Mouse (Mus musculus) ovary, adult 18-20 months (tissue): ENCODE data around the gene A930017K11Rik.

ENCODE experiments used
- DNase-seq: peaks from one replicate; pipeline ENCODE4 v3.0.0; 2022; ENCODE audit warnings: low spot score, mixed read lengths

The A930017K11Rik gene

GRCm38 (mm10) chr17:25958771-25959494 lies 6.6 kb upstream of the A930017K11Rik start:
- DNase-seq = no peak

- DNase-seq = no peak
Observed at GRCm38 (mm10) chr17:25957586-25958051, 5.3 kb upstream of the A930017K11Rik start.

- no peak for DNase-seq
Observed at GRCm38 (mm10) chr17:25956631-25957030, 4.3 kb upstream of the A930017K11Rik start.

- no peak for DNase-seq
Observed at GRCm38 (mm10) chr17:25956201-25956600, 3.8 kb upstream of the A930017K11Rik start.

GRCm38 (mm10) chr17:25955736-25956135 lies 3.4 kb upstream of the A930017K11Rik start:
- DNase-seq = no peak

- DNase-seq = no peak
Observed at GRCm38 (mm10) chr17:25954671-25955070, 2.3 kb upstream of the A930017K11Rik start.

GRCm38 (mm10) chr17:25953161-25953560 lies 796 bp upstream of the A930017K11Rik start:
- no peak for DNase-seq

GRCm38 (mm10) chr17:25951225-25951802 lies 1.1 kb downstream of the A930017K11Rik start:
- no peak for DNase-seq

- DNase-seq = no peak
Observed at GRCm38 (mm10) chr17:25950706-25951105, 1.7 kb downstream of the A930017K11Rik start.

- no peak for DNase-seq
Observed at GRCm38 (mm10) chr17:25949981-25950380, 2.4 kb downstream of the A930017K11Rik start.

GRCm38 (mm10) chr17:25948051-25948450 lies 4.3 kb downstream of the A930017K11Rik start:
- DNase-seq = no peak

GRCm38 (mm10) chr17:25947576-25947975 lies 4.8 kb downstream of the A930017K11Rik start:
- no peak for DNase-seq

- DNase-seq = no peak
Observed at GRCm38 (mm10) chr17:25946891-25947290, 5.5 kb downstream of the A930017K11Rik start.

GRCm38 (mm10) chr17:25946349-25946748 lies 6.0 kb downstream of the A930017K11Rik start:
- DNase-seq = no peak

- DNase-seq = peak; percentile 70
Observed at GRCm38 (mm10) chr17:25945517-25946155, 6.7 kb downstream of the A930017K11Rik start.

- DNase-seq = no peak
Observed at GRCm38 (mm10) chr17:25944366-25945163, 7.8 kb downstream of the A930017K11Rik start, which contains the start of the genes Pigq and Nhlrc4. TSS of gene Pigq (minus strand) at chr17:25944936. TSS of gene Nhlrc4 (minus strand) at chr17:25944961.

GRCm38 (mm10) chr17:25943769-25944168 lies 8.6 kb downstream of the A930017K11Rik start:
- DNase-seq = no peak

GRCm38 (mm10) chr17:25943221-25943620 lies 9.1 kb downstream of the A930017K11Rik start:
- DNase-seq = no peak

GRCm38 (mm10) chr17:25942597-25943151 lies 9.7 kb downstream of the A930017K11Rik start:
- DNase-seq = no peak

- peak; percentile 31 for DNase-seq
Observed at GRCm38 (mm10) chr17:25941511-25942241, 10.7 kb downstream of the A930017K11Rik start.

- DNase-seq = no peak
Observed at GRCm38 (mm10) chr17:25934526-25934925, 17.8 kb downstream of the A930017K11Rik start.
